Mouse (Mus musculus) heart, embryonic 12.5 days (tissue): ENCODE measurements around the gene Maats1. TPM values are rescaled to one million over a fixed set of nuclear protein-coding genes. Genes with fewer than 3 reads are reported as not detected.
"Not testable (repeated sequence)": the region's sequence is repeated elsewhere in the genome, so short reads cannot be mapped to it uniquely, and the experiment has no call there.

Experiments used
- ATAC-seq: fragments of 200-750 bp; cut with Nextera tagmentation; 2 replicates; pipeline ENCODE4 v1.8.0; 2017; ENCODE audit warnings: moderate TSS enrichment, moderate library complexity; ENCODE audit not compliant: insufficient number of reproducible peaks, low FRiP score
- H3K27ac ChIP-seq: fragments of 300-500 bp; sonication (generic); 2 replicates; pipeline ENCODE4 v1.5.1; 2016; ENCODE audit warnings: mild to moderate bottlenecking, moderate library complexity; ENCODE audit not compliant: poor library complexity, severe bottlenecking
- H3K27me3 ChIP-seq: fragments of 300-500 bp; sonication (generic); replicated peaks from 2 replicates; pipeline ENCODE4 v1.6.1; 2016; ENCODE audit warnings: mild to moderate bottlenecking, moderate library complexity
- H3K36me3 ChIP-seq: fragments of 300-500 bp; sonication (generic); 2 replicates; pipeline ENCODE4 v1.6.1; 2016; ENCODE audit warnings: mild to moderate bottlenecking, moderate library complexity
- H3K4me1 ChIP-seq: fragments of 300-500 bp; sonication (generic); replicated peaks from 2 replicates; pipeline ENCODE4 v1.6.1; 2016; ENCODE audit warnings: mild to moderate bottlenecking
- H3K4me2 ChIP-seq: fragments of 300-500 bp; sonication (generic); 2 replicates; pipeline ENCODE4 v1.6.1; 2016; ENCODE audit warnings: mild to moderate bottlenecking, moderate library complexity
- H3K4me3 ChIP-seq: fragments of 300-500 bp; sonication (generic); 2 replicates; pipeline ENCODE4 v1.5.1; 2016; ENCODE audit warnings: mild to moderate bottlenecking
- H3K9ac ChIP-seq: fragments of 300-500 bp; sonication (generic); 2 replicates; pipeline ENCODE4 v1.6.1; 2016; ENCODE audit warnings: mild to moderate bottlenecking, moderate library complexity
- H3K9me3 ChIP-seq: fragments of 300-500 bp; sonication (generic); replicated peaks from 2 replicates; pipeline ENCODE4 v1.6.1; 2016; ENCODE audit warnings: mild to moderate bottlenecking, moderate library complexity
- whole genome bisulfite sequencing: fragments of 180-500 bp; shearing (Covaris S2); methylation state at CpG from one replicate; pipeline ENCODE4 v1.1.7; 2016; 5-methylcytosine and 5-hydroxymethylcytosine counted together
- polyA plus RNA-seq: library from polyadenylated mRNA; unstranded; fragments of >200 nt; fragmentation: Nextera tagmentation; extraction: Ambion mirVana; gene quantifications from 2 replicates; pipeline ENCODE4 v1.2.1, GENCODE M21; 2016

The Maats1 gene
- polyA plus RNA-seq, 1 experiment from 2014 or later: not detected

DNA sequence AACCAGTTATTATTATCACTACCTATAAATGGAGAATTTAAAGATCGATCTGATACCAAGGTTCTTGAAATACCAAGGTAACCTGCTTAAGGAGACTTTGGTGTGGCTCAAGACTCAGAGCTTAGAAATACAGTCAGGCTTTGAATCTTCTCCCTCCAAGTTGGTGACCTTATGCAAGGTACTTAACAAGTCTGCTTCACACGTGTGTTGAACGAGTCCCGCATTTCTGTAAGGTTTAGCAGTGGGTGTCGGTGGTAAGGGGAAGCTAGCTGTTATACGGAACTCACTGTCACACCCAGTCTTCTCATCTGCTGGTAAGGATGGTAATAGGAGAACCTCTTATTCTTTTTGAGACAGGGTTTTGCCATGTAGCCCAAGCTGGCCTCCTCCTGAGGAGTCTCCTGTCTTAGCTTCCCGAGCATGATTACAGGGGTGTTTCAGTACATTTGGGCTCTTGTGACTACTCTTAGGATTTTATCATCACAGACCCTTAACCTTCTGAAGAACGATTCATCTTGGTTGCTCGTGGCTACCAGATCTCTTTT, 6.3 kb upstream of the Maats1 start:
- 69% methylated on average over 9 of the region's 9 CpGs for WGBS
- Histone ChIP-seq H3K9ac (0 out of 2 replicates have a peak overlapping the region, but pooled peaks have one; percentile 41), H3K27ac (no peak overlapping the region), H3K4me1 (peaks cover 48% of the 10 kb centered on the region), H3K4me3 (0 out of 2 replicates have a peak overlapping the region, but pooled peaks have one; percentile 10), H3K36me3 (peaks cover 26% of the 10 kb centered on the region), H3K27me3 (no peaks in the 10 kb centered on the region), H3K9me3 (no peaks in the 10 kb centered on the region), H3K4me2 (peak overlapping the region; percentile 54)
- ATAC-seq: no peak

DNA sequence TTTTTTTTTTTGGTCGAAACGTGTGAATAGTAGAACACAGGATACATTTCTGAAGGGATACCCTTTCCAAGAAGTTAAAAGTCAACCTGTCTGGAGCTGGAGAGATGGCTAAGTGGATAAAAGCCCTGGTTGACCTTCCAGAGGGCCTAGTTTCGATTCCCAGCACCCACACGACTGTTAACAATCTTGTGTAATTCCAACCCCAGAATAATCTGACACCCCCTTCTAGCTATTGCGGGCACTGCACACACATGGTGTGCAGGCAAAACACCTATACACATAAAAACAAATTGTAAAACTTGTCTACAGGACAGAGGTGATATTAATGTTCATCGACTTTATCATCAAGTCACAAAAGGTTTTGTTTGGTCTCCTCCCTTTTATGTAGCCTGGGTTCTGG, 5.6 kb upstream of the Maats1 start:
- 56% methylated on average over 6 of the region's 6 CpGs for WGBS
- H3K27ac ChIP-seq: no peak overlapping the region
- no peak overlapping the region for H3K9ac ChIP-seq

DNA sequence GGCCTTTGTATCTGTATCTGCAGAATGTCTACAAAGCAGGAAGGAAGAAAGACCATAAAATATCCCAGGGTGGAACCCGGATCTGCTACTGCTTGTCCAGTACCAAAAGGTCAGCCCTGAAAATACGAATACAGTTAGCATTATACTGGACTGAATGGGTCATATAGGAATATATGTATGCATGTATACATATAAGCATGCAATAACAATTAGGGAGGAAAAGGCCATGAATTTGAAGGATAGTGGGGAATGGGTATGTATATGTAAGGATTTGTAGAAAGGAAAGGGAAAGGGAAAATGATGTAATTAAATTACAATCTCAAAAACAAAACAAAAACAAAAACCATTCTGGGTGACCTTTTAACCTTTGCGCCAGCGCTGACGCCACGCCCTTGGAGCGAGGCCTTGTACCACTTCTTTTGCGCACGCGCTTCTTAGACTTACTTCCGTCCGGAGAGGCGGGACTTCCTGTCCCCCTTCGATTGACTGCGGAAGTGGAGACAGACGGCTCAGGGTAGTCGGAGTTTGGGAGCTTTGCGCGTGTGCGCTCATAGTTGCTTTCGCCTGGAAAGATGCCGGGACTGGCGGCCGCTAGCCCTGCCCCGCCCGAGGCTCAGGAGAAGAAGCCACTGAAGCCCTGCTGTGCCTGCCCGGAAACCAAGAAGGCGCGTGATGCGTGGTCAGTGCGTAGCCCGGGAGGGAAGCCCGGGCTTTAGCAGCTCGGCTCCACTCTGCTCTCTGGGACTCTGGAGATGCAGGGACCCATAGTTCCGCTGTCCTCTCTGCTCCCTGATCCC, 4.8 kb upstream of the Maats1 start, which contains the start of the genes Cox17 and Gm21987:
Gene Cox17 (plus strand): TSS at position 463 of the 797 bp plus-strand sequence.
Gene Gm21987 (plus strand): TSS at position 512 of the 797 bp plus-strand sequence.
- Histone ChIP-seq H3K36me3 (peaks cover 20% of the 10 kb centered on the region), H3K9ac (peak within 1 kb of the TSS; percentile 79), H3K9me3 (no peaks in the 10 kb centered on the region), H3K27me3 (no peaks in the 10 kb centered on the region), H3K4me3 (peak within 1 kb of the TSS; percentile 70), H3K4me2 (peak within 1 kb of the TSS; percentile 67), H3K4me1 (peaks cover 42% of the 10 kb centered on the region), H3K27ac (peak within 1 kb of the TSS; percentile 95)
- ATAC-seq: peak; percentile 93
- 3% methylated on average over 35 of the region's 35 CpGs for WGBS

More for the DNA sequence above, 5.6 kb upstream of the Maats1 start:
- no peak for ATAC-seq
- no peaks in the 10 kb centered on the region for H3K27me3 ChIP-seq
- peak overlapping the region; percentile 67 for H3K4me2 ChIP-seq
- H3K9me3 ChIP-seq: no peaks in the 10 kb centered on the region
- peak overlapping the region; percentile 70 for H3K4me3 ChIP-seq
- H3K36me3 ChIP-seq: peaks cover 26% of the 10 kb centered on the region
- peaks cover 48% of the 10 kb centered on the region for H3K4me1 ChIP-seq

DNA sequence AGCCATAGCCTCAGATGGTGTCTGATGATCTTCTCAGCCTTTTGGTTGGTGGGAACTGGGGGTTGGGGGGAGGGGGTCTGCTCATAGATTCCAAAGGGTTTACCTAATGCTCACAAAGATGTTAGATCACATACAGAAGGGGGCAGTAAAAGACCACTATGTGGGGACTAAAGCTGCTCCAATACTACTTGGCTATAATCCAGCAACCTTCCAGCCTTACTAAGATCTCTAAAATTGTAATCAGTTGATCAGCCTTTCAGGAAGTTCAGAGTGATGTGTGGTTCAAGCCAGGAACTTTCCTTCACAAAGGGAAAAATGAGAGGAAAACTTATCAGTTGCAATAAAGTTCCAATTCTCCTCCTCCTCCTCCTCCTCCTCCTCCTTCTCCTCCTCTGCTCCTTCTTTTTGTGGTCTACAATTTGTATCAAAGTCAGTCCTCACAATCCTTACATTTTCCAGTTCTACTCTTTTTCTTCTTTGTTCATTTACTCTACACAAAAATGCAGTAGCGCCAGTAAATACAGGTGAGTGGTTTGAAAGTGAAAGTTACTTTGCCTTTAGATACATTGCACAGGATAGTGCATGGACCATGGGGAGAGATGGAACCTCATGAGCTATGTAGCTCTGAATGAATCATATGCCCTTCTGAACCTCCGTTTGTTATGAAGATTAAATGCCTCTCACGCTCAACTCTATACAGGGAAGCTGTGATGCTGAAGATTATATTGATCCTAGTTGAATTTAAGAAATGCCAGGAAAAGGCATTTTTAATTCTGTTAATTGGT, 3.2 kb upstream of the Maats1 start:
- no peak overlapping the region for H3K27ac ChIP-seq
- WGBS: 75% methylated on average over 3 of the region's 3 CpGs
- peaks cover 11% of the 10 kb centered on the region for H3K36me3 ChIP-seq
- H3K4me3 ChIP-seq: no peak overlapping the region
- peaks cover 32% of the 10 kb centered on the region for H3K4me1 ChIP-seq
- H3K27me3 ChIP-seq: no peaks in the 10 kb centered on the region
- 0 out of 2 replicates have a peak, but pooled peaks have one; percentile 23 for ATAC-seq
- H3K9me3 ChIP-seq: 0 out of 2 replicates have a peak, but pooled peaks cover 3% of the 10 kb centered on the region
- no peak overlapping the region for H3K4me2 ChIP-seq
- H3K9ac ChIP-seq: no peak overlapping the region

DNA sequence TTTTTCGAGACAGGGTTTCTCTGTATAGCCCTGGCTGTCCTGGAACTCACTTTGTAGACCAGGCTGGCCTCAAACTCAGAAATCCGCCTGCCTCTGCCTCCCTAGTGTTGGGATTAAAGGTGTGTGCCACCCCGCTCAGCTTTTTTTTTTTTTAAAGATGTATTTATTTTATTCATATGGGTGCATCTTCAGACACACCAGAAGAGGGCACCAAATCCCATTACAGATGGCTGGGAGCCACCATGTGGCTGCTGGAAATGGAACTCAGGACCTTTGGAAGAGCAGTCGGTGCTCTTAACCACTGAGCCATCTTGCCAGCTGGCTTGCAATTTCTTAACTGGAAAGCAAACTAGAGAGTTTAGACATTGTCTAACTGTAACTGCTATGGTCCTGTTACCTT, 3.9 kb downstream of the Maats1 start:
- not testable (repeated sequence) for H3K27ac ChIP-seq, H3K4me1 ChIP-seq, H3K27me3 ChIP-seq, H3K4me3 ChIP-seq, H3K9ac ChIP-seq, H3K36me3 ChIP-seq, H3K4me2 ChIP-seq, ATAC-seq, H3K9me3 ChIP-seq
- 82% methylated on average over 4 of the region's 4 CpGs for WGBS

DNA sequence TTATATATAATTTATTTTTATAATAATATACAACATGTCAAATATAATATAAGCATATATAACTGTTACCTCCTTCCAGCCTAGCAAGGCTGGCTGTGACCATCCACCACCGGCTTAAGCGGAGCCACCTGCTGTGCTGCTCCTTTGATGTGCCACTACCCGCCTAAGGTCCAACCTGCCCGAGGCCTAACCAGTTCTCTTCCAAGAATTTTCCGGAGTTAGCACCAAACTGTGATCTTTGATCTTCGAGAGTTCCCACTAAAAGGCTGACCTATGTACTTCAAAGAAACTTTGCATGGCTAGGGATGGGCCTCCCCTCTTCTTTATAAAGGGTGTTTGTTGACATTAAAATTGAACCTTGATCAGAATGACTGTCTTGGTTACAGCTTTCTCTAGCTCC, 7.5 kb downstream of the Maats1 start:
- 38% methylated on average over 6 of the region's 6 CpGs for WGBS
- no peaks in the 10 kb centered on the region for H3K4me1 ChIP-seq
- no peak overlapping the region for H3K4me2 ChIP-seq
- no peak overlapping the region for H3K9ac ChIP-seq
- no peaks in the 10 kb centered on the region for H3K27me3 ChIP-seq
- ATAC-seq: no peak
- H3K27ac ChIP-seq: no peak overlapping the region
- H3K4me3 ChIP-seq: no peak overlapping the region
- peaks cover under 1% of the 10 kb centered on the region; the same call in 1 of the 2 replicates for H3K9me3 ChIP-seq
- no peaks in the 10 kb centered on the region for H3K36me3 ChIP-seq

DNA sequence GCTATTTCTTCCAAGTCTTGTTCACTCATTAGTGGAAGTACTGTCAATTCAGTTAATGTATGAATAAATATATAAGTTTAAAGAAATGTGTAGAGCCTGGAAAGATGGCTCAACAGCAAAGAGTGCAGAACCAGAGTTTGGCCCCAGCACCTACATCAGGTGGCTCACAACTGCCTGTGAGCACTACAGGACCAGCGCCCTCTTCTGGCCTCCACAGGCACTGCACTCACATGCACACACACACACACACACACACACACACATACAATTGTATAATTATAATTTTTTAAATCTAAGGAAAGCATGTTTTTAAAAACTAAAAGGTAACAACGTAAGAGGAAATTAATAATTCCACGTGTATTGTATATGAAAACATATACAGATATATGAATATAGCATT, 12.6 kb downstream of the Maats1 start:
- WGBS: 84% methylated on average over 3 of the region's 3 CpGs
- H3K4me1 ChIP-seq: no peaks in the 10 kb centered on the region
- H3K4me3 ChIP-seq: no peak overlapping the region
- no peak overlapping the region for H3K4me2 ChIP-seq
- H3K36me3 ChIP-seq: no peaks in the 10 kb centered on the region
- no peak overlapping the region for H3K27ac ChIP-seq
- H3K9me3 ChIP-seq: peaks cover 3% of the 10 kb centered on the region; the same call in 1 of the 2 replicates
- no peak for ATAC-seq
- no peak overlapping the region for H3K9ac ChIP-seq
- no peaks in the 10 kb centered on the region for H3K27me3 ChIP-seq

DNA sequence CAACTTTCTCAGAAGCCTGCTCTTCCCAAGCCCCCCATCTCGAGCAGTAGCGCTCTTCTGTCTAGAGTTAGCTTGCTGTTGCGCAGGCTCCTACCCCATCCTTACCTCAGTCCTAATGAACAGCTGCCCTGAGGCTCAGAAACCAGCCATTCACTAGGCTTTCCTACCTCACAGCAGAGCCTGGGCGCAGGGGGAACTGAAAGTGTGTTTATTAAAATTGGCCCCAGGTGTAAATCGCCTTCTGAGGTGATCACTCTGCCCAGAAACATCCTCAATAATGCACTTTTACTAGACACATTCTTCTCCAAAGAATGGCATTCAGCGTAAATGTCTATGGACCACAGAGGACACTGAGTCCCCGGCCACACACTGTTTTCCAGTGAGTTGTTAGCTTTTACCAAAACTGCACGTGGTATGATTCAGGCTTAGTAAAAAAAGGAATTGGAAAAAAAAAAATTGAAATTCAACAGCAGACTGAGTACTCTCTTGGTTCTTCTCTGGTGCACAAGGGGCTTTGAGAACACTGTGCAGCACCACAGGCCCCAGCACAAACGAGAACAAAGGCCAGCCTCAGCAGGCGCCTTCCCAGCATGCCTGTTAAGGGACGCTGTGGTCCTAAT, 15.1 kb downstream of the Maats1 start:
- no peak overlapping the region for H3K9ac ChIP-seq
- no peak overlapping the region for H3K27ac ChIP-seq
- H3K4me2 ChIP-seq: no peak overlapping the region
- H3K27me3 ChIP-seq: no peaks in the 10 kb centered on the region
- no peaks in the 10 kb centered on the region for H3K36me3 ChIP-seq
- no peak overlapping the region for H3K4me3 ChIP-seq
- peaks cover 3% of the 10 kb centered on the region; the same call in 1 of the 2 replicates for H3K9me3 ChIP-seq
- H3K4me1 ChIP-seq: no peaks in the 10 kb centered on the region
- WGBS: 81% methylated on average over 11 of the region's 11 CpGs
- no peak for ATAC-seq

DNA sequence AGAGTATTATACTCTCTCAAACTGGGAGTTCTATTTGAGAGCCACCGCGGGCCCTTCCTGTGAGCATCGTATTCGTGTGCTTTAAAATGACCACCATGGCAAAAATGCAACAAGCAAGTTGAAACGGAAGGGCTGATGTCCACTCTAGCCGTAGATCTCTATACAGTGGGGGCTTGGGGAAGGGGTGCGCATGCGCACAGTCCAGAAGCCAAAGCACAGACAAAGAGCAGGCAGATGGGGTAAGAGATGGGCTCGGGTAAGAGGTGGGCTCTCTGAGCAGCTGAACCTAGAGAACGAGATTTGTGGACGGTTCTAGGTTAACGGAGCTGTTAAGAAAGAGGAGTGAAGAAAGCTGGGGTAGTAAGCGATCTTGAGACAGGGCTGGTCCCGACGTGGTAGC, 17.6 kb downstream of the Maats1 start:
- Histone ChIP-seq H3K27me3 (no peaks in the 10 kb centered on the region), H3K27ac (no peak overlapping the region), H3K9me3 (peaks cover 1% of the 10 kb centered on the region; the same call in 1 of the 2 replicates), H3K4me2 (no peak overlapping the region), H3K4me3 (no peak overlapping the region), H3K9ac (no peak overlapping the region), H3K36me3 (no peaks in the 10 kb centered on the region), H3K4me1 (no peaks in the 10 kb centered on the region)
- ATAC-seq: no peak
- 86% methylated on average over 15 of the region's 15 CpGs for WGBS

DNA sequence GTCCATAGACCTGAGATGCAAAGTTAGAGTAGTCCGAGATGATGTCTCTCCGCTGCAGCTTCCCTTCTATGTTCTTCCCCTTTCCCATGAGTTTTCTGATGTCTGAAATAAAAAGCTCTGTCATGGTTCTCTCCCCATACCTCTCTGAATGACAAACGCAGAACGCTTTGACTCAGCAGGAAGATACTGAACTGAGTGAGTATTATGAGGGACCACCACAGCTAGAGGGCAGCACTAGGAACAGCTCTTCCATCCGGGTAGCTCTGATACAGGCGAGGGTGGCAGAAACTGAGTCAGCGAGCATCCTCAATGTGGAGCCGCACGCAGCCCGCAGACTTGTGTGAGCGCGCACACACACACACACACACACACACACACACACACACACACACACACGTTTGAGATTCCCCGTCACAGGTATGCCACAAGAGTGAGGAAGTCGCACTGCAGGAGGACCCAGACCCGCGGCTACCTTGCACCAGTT, 20.4 kb downstream of the Maats1 start:
- peak overlapping the region; percentile 58 for H3K4me2 ChIP-seq
- no peaks in the 10 kb centered on the region for H3K27me3 ChIP-seq
- WGBS: 38% methylated on average over 16 of the region's 17 CpGs
- H3K9ac ChIP-seq: no peak overlapping the region
- H3K4me3 ChIP-seq: peak overlapping the region; percentile 27
- no peaks in the 10 kb centered on the region for H3K4me1 ChIP-seq
- ATAC-seq: no peak
- H3K9me3 ChIP-seq: no peaks in the 10 kb centered on the region
- no peaks in the 10 kb centered on the region for H3K36me3 ChIP-seq
- no peak overlapping the region for H3K27ac ChIP-seq
